Mouse (Mus musculus): ENCODE measurements around the gene Cdc42bpb.

GRCm38 (mm10) chr12:111419918-111420317 is 42.4 kb upstream of the Cdc42bpb start:
- no peak for TF ChIP-seq EP300 (IDR thresholded peaks at IDR 0.05; ENCODE audit: insufficient read depth, low read depth, low read length)
- TF ChIP-seq CTCF (IDR thresholded peaks at IDR 0.05): no peak

All from heart, adult 2 months (tissue).